Mouse (Mus musculus) G1E (cell line): ENCODE measurements at regions not wholly inside any gene's neighbourhood (a gene's known extent, or its start where the extent isn't known, plus 50 kb on each side); places are given as distances from the start of the nearest gene placed in this dataset.

ENCODE experiments used
- CTCF ChIP-seq: IDR thresholded peaks from 2 replicates; pipeline ENCODE4 v1.5.1; 2012; ENCODE audit warnings: low read depth, low read length, inconsistent platforms, mixed read lengths
- GATA1 ChIP-seq: IDR thresholded peaks from 2 replicates; pipeline ENCODE4 v1.6.1; 2012; ENCODE audit warnings: borderline replicate concordance, low read length, inconsistent platforms, mixed read lengths

- no peak for TF ChIP-seq CTCF
- no peak for TF ChIP-seq GATA1
These were observed 196.9 kb upstream of the Irak1bp1 start for GRCm38 (mm10) chr9:82632411-82632810.
